In the genomic region with DNA sequence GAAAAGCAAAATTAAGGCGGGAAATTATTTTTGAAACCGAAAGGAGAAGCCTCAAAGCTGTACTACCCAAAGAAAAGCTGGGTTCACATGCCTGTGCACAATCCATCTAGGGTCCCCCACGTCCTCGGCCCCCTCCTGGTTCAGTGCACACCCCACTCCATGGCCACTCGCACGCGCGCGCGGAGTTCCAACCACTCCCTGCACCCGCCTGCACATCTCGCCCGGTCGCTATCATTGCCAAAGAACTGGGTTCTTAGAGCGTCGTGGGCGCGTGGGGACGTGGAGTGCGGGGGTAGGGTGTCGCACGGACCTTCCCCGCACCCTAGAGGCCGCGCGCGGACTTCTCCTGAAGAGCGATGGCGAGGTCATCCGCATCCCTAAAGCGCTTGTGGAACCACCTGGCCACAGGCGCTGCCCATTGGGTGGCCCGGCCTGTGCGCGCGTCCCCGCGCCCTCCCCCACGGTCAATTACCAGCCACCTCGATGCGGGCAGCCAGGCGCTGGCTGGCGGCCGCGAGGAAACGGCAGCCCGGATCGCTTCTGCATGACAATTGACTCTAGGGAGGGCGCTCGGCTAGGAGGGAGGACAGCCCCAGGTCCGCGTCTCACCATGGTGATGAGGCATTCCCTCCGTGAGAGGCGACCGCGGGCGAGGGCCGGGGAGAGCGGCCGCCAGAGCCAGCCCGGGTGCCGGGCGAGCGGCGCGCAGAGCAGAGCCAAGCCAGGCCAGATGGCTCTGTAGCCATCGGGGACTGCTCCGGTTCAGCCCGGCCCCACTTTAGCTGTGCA, we compare ENCODE assay signal across 8 mouse cellular contexts. TPM values are rescaled to one million over a fixed set of nuclear protein-coding genes. Genes with fewer than 3 reads are reported as not detected.
DNase-seq lines count a peak whose midpoint lies in the region; ATAC-seq and TF ChIP-seq lines count a peak whose summit lies in the region.

No protein-coding gene starts in this region.

- H3K27me3 ChIP-seq in kidney, adult 2 months (replicated peaks; ENCODE audit: control insufficient read depth, insufficient read depth, low read length), result peaks cover 2% of the 10 kb centered on the region; the same call in 1 of the 2 replicates
- peaks cover 29% of the 10 kb centered on the region for H3K27me3 ChIP-seq in small intestine, adult 2 months (ENCODE audit: control insufficient read depth, insufficient read depth, low read length)

- intact Hi-C loops in heart, postnatal 14 days (cut with DNase I), result loop anchor here (5.0 kb wide), 1 partner anchor 162 kb away; no protein-coding TSS in a partner anchor

- no peaks in the 10 kb centered on the region for H3K36me3 ChIP-seq in kidney, adult 2 months (ENCODE audit: control insufficient read depth, insufficient read depth, low read length)
- H3K36me3 ChIP-seq in small intestine, adult 2 months (ENCODE audit: control insufficient read depth, insufficient read depth, low read length), result no peaks in the 10 kb centered on the region

- no peak for TF ChIP-seq CTCF in kidney, adult 2 months (conservative IDR thresholded peaks at IDR 0.05; ENCODE audit: insufficient read depth, insufficient read length, low read depth, low read length)
- no peak for TF ChIP-seq CTCF in small intestine, adult 2 months (IDR thresholded peaks at IDR 0.05; ENCODE audit: extremely low read depth, insufficient read length, insufficient replicate concordance, low read depth, low read length)

- H3K4me1 ChIP-seq in kidney, adult 2 months (ENCODE audit: control insufficient read depth, insufficient read depth, low read length), result 0 out of 2 replicates have a peak, but pooled peaks cover 2% of the 10 kb centered on the region
- H3K4me1 ChIP-seq in small intestine, adult 2 months (ENCODE audit: control insufficient read depth, insufficient read depth, insufficient read length, low read length), result peaks cover 6% of the 10 kb centered on the region

- DNase-seq in kidney, adult 2 months, result peak; percentile 24
- DNase-seq in kidney, adult 9 months, result no peak
- peak; percentile 50 for DNase-seq in adrenal gland, postnatal 25 days
- peak; percentile 51 to 57 for DNase-seq in heart, postnatal 14 days
- peak; percentile 42 to 51 for DNase-seq in layer of hippocampus, postnatal 36 days

- no peak for TF ChIP-seq POLR2A in kidney, adult 2 months (IDR thresholded peaks at IDR 0.05; ENCODE audit: low read depth, low read length)
- TF ChIP-seq POLR2A in small intestine, adult 2 months (IDR thresholded peaks at IDR 0.05; ENCODE audit: low read depth, low read length), result no peak

- WGBS in kidney, adult 2 months, result 1% methylated on average over 69 of the region's 69 CpGs
- WGBS in small intestine, adult 2 months, result 1% methylated on average over 69 of the region's 69 CpGs

- H3K27ac ChIP-seq in kidney, adult 2 months (ENCODE audit: insufficient read depth, low read depth, low read length), result no peak overlapping the region
- H3K27ac ChIP-seq in small intestine, adult 2 months (ENCODE audit: insufficient read depth, low read depth, low read length), result no peak overlapping the region

- ATAC-seq in erythroblast, adult 5-6 weeks (replicated peaks; ENCODE audit: low FRiP score, poor library complexity, severe bottlenecking), result peak; percentile 68
- peak; percentile 42 for ATAC-seq in megakaryocyte-erythroid progenitor cell, adult 5-6 weeks (replicated peaks; ENCODE audit: low FRiP score, low TSS enrichment, poor library complexity, severe bottlenecking)

- H3K4me3 ChIP-seq in kidney, adult 2 months (ENCODE audit: insufficient read depth, low read depth, low read length), result peak overlapping the region; percentile 42
- peak overlapping the region; percentile 63 for H3K4me3 ChIP-seq in small intestine, adult 2 months (ENCODE audit: low read depth, low read length)

RNA-seq across cellular contexts. Expression of a gene that starts 12.4 kb away (rescaled TPM):
- 69.9 and 70.7 TPM in 2 replicates for polyA plus RNA-seq in kidney, adult 2 months (2012; rRNA removed)
- 83.6 and 102 TPM in 2 replicates for total RNA-seq in adrenal gland, postnatal 25 days (2021)
- 6.3 and 19.0 TPM in 2 replicates for total RNA-seq in erythroblast, adult 5-6 weeks (2015; ENCODE audit: low replicate concordance)
- 19.5 and 22.1 TPM in 2 replicates for total RNA-seq in erythroblast, adult 5-6 weeks (2017; ENCODE audit: low replicate concordance)
- 10 to 100 TPM; 31.6 to 35.3 TPM for total RNA-seq in heart, postnatal 14 days (2021)
- 100 to 1,000 TPM; 164 to 175 TPM for total RNA-seq in layer of hippocampus, postnatal 36 days (2021)
- total RNA-seq in megakaryocyte-erythroid progenitor cell, adult 5-6 weeks (2014; fragmentation: Nextera tagmentation), result 107 and 145 TPM in 2 replicates
- total RNA-seq in megakaryocyte-erythroid progenitor cell, adult 5-6 weeks (2017), result 73.2 and 84.1 TPM in 2 replicates
- 40.6 and 73.9 TPM in 2 replicates for polyA plus RNA-seq in small intestine, adult 2 months (2012; rRNA removed)
